Mouse (Mus musculus) cerebellum, adult 2 months (tissue): ENCODE results near the gene Pdzd2.

ENCODE experiments used
- CTCF ChIP-seq: fragments of 200-500 bp; IDR thresholded peaks from 2 replicates; pipeline ENCODE4 v1.5.1; 2011; ENCODE audit warnings: low read depth, mild to moderate bottlenecking, control low read depth, low read length, moderate library complexity, borderline replicate concordance; ENCODE audit not compliant: insufficient read depth
- POLR2A ChIP-seq: fragments of 200-500 bp; IDR thresholded peaks from 2 replicates; pipeline ENCODE4 v1.6.1; 2011; ENCODE audit warnings: low read length, control low read depth, borderline replicate concordance; ENCODE audit not compliant: insufficient read depth

GRCm38 (mm10) chr15:12560505-12560904 lies 179.2 kb downstream of the Pdzd2 start:
- TF ChIP-seq POLR2A (no peak), CTCF (no peak)
